Mouse (Mus musculus): Measurements from ENCODE around the gene Rpl9-ps1.

The Rpl9-ps1 gene

DNA sequence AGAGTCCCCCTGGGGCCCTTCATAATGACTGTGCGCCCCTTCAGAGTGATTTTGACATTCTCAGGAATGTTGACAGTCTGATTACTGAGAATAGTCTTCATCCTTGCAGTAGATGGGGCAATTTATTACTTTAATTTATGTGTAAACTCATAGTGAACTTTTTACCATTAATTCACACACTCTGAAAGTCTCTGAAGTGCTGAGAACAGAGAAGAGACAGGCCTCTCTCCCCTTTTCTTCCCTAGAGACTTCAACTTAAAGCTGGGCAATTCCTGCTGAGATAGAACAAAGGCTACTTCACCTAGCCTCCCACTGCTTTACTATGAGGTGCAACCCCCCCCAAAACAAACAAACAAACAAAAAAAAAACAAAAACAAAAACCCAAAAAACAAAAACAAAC lies at the start of gene Rpl9-ps1:
Gene Rpl9-ps1 (minus strand): TSS at position 101 of the 400 bp plus-strand sequence.
- DNase-seq (ENCODE audit: low read depth, low spot score), result no peak

GRCm38 (mm10) chr11:83692008-83692407 lies 46.6 kb upstream of the Rpl9-ps1 start:
- DNase-seq (ENCODE audit: low read depth, low spot score), result no peak

DNA sequence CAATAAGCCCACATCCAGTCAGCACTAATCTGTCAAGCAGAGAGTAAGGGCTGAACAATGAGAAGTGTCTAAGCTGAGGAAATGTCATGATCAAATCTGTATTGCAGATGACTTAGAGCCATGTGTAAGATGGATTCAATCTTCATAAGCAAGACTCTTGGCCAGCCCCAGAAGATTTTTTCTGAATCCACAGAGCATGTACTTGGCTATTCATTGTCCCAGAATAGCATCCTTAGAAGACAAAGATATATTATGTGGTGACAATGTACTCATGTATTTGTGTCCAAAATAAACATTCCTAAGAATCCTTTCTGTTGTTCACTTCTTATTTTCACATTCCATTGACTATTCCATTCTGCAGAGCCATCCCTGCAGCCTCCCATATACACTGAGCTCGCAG lies 44.5 kb upstream of the Rpl9-ps1 start:
- no peak for DNase-seq (ENCODE audit: low read depth, low spot score)

GRCm38 (mm10) chr11:83675665-83676064 lies 30.2 kb upstream of the Rpl9-ps1 start:
- no peak for DNase-seq (ENCODE audit: low read depth, low spot score)

DNA sequence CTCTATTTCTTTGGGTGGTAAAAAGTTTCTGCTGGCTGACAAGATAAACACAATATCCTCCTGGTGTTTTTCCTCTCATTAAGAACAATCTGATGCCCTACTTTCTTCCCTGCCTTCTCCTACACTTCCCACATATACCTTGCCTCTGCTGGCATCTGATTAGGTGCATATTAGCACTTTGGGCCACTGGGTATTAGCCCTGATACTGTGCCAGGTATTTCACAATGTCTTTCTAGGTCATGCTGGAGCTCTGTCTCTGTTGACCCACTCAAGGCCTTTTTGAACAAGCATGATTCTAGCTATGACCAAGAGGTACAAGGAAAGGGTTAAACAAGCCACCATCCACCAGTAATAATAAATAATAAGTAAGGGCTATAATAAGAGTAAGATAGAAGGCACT lies 26.3 kb upstream of the Rpl9-ps1 start:
- DNase-seq (ENCODE audit: low read depth, low spot score), result no peak

DNA sequence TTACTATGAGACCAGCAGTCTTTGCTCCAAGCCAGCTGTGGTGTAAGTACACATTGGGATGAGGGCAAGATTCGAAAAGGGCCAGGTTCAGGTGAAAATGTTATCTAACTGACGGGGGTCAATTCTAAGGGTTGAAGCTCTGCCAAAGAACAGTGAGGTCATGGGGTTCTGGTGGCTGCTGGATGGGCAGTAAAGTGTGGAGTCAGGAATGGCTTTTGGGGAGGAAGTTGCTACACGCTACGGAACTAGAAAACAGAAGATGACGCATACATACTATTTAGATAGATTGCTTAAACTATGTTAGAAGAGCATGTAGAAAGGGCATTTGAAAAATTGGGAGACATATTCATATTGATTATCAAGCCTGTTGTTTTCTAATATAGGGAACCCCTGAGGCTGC lies 18.1 kb upstream of the Rpl9-ps1 start:
- no peak for DNase-seq (ENCODE audit: low read depth, low spot score)

DNA sequence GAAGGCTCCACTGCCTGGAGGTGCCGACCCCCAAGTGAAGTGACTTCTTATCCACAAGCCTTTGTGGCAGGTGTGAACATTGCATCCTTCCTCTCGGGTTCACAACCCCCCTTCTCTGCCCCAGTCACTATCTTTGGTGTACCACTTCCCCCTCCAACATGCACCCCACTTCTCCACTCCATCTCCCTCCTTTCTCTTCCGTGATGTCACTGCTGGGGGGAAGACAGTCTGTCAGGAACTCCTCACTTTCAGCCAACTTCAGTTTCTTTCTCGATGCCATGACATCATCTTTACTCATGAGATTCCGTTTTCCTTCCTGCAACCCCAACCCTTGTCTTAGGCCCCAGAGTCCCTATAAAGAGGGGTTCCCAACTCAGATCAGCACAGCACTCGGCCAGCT lies 16.8 kb upstream of the Rpl9-ps1 start, which contains the start of gene Ccl4:
Gene Ccl4 (plus strand): TSS at position 381 of the 400 bp plus-strand sequence.
- DNase-seq (ENCODE audit: low read depth, low spot score), result no peak

DNA sequence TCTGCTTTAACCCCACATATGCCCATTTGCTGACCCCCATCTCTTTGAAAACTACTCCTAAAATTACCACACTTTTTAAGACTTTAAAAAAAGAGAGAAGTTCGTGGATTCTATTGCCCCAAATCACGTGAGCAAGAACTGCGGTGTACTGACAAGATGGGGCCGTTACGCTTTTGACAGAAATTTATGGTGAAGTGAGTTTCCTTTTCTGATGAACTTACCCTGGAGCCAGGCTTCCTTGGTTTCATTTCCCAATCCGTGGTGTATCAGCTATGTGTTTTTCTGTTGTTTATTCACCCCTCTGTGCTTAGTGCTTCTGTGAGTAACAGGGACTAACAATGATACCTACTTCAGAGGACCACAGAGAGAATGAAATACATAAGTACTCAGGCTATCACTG lies 13.4 kb upstream of the Rpl9-ps1 start:
- no peak for DNase-seq (ENCODE audit: low read depth, low spot score)

GRCm38 (mm10) chr11:83657508-83657907 lies 12.1 kb upstream of the Rpl9-ps1 start:
- no peak for DNase-seq (ENCODE audit: low read depth, low spot score)

GRCm38 (mm10) chr11:83654606-83655005 lies 9.2 kb upstream of the Rpl9-ps1 start:
- no peak for DNase-seq (ENCODE audit: low read depth, low spot score)

GRCm38 (mm10) chr11:83649305-83649841 lies 4.0 kb upstream of the Rpl9-ps1 start, which contains the start of gene Ccl3:
TSS of gene Ccl3 (minus strand) at chr11:83649355.
- DNase-seq (ENCODE audit: low read depth, low spot score), result no peak

DNA sequence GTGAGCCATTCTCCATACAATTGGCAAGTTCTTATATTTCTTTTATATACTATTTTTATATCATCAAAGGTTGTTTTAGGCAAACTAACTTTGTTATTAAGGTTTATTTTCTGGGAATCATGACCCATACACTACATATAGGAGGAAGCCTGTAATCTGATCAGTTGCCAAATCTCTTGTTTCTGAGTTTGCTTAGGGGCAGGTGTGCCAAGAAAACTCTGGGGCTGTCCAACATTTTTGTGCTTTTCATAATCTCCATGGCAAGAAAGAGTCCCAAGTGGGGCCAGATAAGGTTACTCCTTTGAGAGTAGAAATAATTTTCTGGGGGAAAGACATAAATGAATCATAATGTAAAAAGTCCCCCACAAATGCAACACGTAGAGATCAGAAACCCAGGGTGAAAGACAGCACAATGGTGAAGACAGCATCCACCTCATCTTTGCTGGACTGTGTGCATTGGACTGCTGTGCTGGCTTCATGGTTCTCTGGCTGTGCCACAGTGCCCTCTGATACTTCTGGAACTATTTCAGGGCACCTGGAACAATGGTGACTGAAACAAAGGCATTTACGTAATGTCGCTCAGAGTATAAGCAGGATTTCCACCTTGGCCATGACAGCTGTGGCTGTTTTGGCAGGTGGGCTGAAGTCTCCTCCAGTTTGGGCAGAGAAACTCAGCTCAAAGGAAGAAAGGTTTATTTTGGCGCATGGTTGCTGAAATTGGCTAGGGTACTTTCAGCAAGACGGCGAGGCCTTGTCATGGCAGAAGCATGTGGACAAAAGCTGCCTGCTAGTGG lies 1.1 kb upstream of the Rpl9-ps1 start:
- no peak for DNase-seq (ENCODE audit: low read depth, low spot score)

DNA sequence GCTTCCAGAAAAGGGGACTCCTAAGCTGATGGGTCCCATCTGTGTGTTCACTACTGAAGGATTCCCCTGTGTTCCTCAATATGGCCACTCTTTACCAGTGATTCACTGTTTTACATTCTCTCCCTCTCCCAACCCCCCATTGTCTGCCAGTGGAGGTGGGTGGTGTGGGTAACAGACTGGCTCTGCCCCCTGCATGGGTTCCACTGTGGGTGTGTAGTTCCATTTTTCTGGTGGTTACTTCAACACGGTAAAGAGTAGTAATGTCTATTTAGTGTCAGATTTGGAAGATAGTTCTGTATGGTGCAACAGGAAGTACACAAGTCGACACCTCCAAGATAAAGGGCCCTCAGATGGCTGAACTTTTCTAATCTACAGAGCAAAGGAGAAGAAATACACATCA lies 4.2 kb downstream of the Rpl9-ps1 start:
- DNase-seq (ENCODE audit: low read depth, low spot score), result no peak

DNA sequence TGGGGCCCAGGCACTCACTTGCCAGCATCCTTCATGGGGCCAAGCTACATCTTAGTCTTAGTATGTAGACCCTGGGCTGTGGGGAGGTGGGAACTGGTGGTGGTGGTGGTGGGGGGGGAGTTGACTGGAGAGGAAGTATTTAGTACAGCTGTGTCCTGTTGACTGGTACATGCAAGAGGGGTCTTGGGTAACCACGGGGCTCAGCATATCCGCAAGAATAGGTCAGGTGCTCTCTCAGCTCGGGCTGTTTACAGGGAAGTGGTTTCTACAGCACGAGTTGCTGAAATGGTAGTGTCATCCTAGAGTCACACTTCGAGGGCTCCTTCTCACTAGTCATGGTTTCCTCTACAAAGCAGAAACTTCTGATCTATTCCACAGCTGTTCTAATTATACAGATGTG lies 5.3 kb downstream of the Rpl9-ps1 start:
- no peak for DNase-seq (ENCODE audit: low read depth, low spot score)

DNA sequence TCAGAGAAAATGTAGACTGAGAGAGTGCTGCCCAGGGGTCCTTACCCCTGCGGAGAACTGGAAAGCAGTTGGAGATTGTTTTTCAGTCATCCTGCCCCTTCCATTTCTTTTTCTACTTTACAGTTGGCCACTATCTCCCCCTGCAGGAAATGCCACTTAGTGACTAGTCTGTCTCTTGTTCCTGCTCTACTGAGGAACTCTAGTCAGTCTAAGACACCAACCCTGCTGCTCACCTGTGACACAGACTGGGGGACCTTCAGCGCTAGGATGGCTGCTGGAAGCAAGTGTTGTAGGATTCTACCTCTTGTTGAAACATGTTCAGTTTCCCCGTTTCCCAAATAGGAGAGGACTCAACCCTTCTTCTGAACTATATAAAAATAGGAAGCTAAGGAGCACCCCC lies 5.9 kb downstream of the Rpl9-ps1 start:
- DNase-seq (ENCODE audit: low read depth, low spot score), result no peak

GRCm38 (mm10) chr11:83638934-83639333 lies 6.5 kb downstream of the Rpl9-ps1 start:
- no peak for DNase-seq (ENCODE audit: low read depth, low spot score)

- DNase-seq (ENCODE audit: low read depth, low spot score), result no peak
Observed at GRCm38 (mm10) chr11:83636742-83637235, 8.6 kb downstream of the Rpl9-ps1 start.

- DNase-seq (ENCODE audit: low read depth, low spot score), result no peak
Observed at GRCm38 (mm10) chr11:83634898-83635297, 10.5 kb downstream of the Rpl9-ps1 start.

- no peak for DNase-seq (ENCODE audit: low read depth, low spot score)
Observed at GRCm38 (mm10) chr11:83634425-83634824, 11.0 kb downstream of the Rpl9-ps1 start.

GRCm38 (mm10) chr11:83632744-83633143 lies 12.7 kb downstream of the Rpl9-ps1 start:
- DNase-seq (ENCODE audit: low read depth, low spot score), result no peak

- DNase-seq (ENCODE audit: low read depth, low spot score), result no peak
Observed at GRCm38 (mm10) chr11:83631065-83631464, 14.4 kb downstream of the Rpl9-ps1 start.

GRCm38 (mm10) chr11:83630630-83631029 lies 14.8 kb downstream of the Rpl9-ps1 start:
- DNase-seq (ENCODE audit: low read depth, low spot score), result no peak

GRCm38 (mm10) chr11:83628808-83629207 lies 16.6 kb downstream of the Rpl9-ps1 start:
- DNase-seq (ENCODE audit: low read depth, low spot score), result no peak

All from embryo, embryonic 11.5 days (tissue).